Mouse (Mus musculus) kidney, embryonic 16.5 days (tissue): ENCODE data around the gene Atg7. TPM values are rescaled to one million over a fixed set of nuclear protein-coding genes. Genes with fewer than 3 reads are reported as not detected.
A peak's percentile ranks its signal among the peaks of the same experiment; 100 is the strongest.

ENCODE experiments used
- ATAC-seq: fragments of 200-750 bp; cut with Nextera tagmentation; 2 replicates; pipeline ENCODE4 v1.8.0; 2017; ENCODE audit warnings: moderate TSS enrichment; ENCODE audit not compliant: low FRiP score, low TSS enrichment
- H3K27ac ChIP-seq: fragments of 300-500 bp; sonication (generic); 2 replicates; pipeline ENCODE4 v1.5.1; 2014; ENCODE audit warnings: low read length
- H3K27me3 ChIP-seq: fragments of 300-500 bp; sonication (generic); 2 replicates; pipeline ENCODE4 v1.6.1; 2014; ENCODE audit warnings: low read length, control low read depth, mixed read lengths; ENCODE audit not compliant: insufficient read depth
- H3K36me3 ChIP-seq: fragments of 300-500 bp; sonication (generic); 2 replicates; pipeline ENCODE4 v1.6.1; 2014; ENCODE audit warnings: low read length, control low read depth, mixed read lengths; ENCODE audit not compliant: insufficient read depth
- H3K4me1 ChIP-seq: fragments of 300-500 bp; sonication (generic); 2 replicates; pipeline ENCODE4 v1.6.1; 2014; ENCODE audit warnings: low read length, control low read depth, mixed read lengths; ENCODE audit not compliant: insufficient read depth
- H3K4me2 ChIP-seq: fragments of 300-500 bp; sonication (generic); replicated peaks from 2 replicates; pipeline ENCODE4 v1.6.1; 2014; ENCODE audit warnings: low read depth, low read length
- H3K4me3 ChIP-seq: fragments of 300-500 bp; sonication (generic); 2 replicates; pipeline ENCODE4 v1.5.1; 2014; ENCODE audit warnings: mild to moderate bottlenecking, low read length
- H3K9ac ChIP-seq: fragments of 300-500 bp; sonication (generic); replicated peaks from 2 replicates; pipeline ENCODE4 v1.6.1; 2014; ENCODE audit warnings: low read length
- H3K9me3 ChIP-seq: fragments of 300-500 bp; sonication (generic); 2 replicates; pipeline ENCODE4 v1.6.1; 2016; ENCODE audit warnings: low read length, control low read depth
- WGBS: fragments of 180-500 bp; shearing (Covaris S2); extraction: QIAGEN DNeasy Blood & Tissue Kit; methylation state at CpG from one replicate; pipeline ENCODE4 v1.1.7; 2014; 5-methylcytosine and 5-hydroxymethylcytosine counted together
- polyA plus RNA-seq: library from polyadenylated mRNA; unstranded; fragments of >200 nt; fragmentation: Nextera tagmentation; extraction: Ambion mirVana; gene quantifications from 2 replicates; pipeline ENCODE4 v1.2.1, GENCODE M21; 2015

Atg7 gene
- polyA plus RNA-seq, 1 experiment from 2014 or later = 26.4 TPM

GRCm38 (mm10) chr6:114833791-114834346 lies 191.0 kb downstream of the Atg7 start:
- Histone ChIP-seq H3K9me3 (no peaks in the 10 kb centered on the region), H3K27me3 (no peaks in the 10 kb centered on the region), H3K27ac (peak overlapping the region; percentile 84), H3K4me3 (no peak overlapping the region), H3K4me1 (peaks cover 53% of the 10 kb centered on the region), H3K36me3 (no peaks in the 10 kb centered on the region), H3K4me2 (no peak overlapping the region), H3K9ac (0 out of 2 replicates have a peak overlapping the region, but pooled peaks have one; percentile 27)
- WGBS = 28% methylated on average over 4 of the region's 4 CpGs
- ATAC-seq = peak; percentile 76

- H3K4me1 ChIP-seq = peaks cover 68% of the 10 kb centered on the region
- no peaks in the 10 kb centered on the region for H3K9me3 ChIP-seq
- no peaks in the 10 kb centered on the region for H3K27me3 ChIP-seq
- WGBS = 39% methylated on average over 7 of the region's 7 CpGs
- H3K9ac ChIP-seq = no peak overlapping the region
- peak overlapping the region; percentile 84 for H3K27ac ChIP-seq
- H3K36me3 ChIP-seq = no peaks in the 10 kb centered on the region
- no peak overlapping the region for H3K4me2 ChIP-seq
- no peak overlapping the region for H3K4me3 ChIP-seq
- peak; percentile 28; the same call in 1 of the 2 replicates for ATAC-seq
Observed at GRCm38 (mm10) chr6:114835344-114835743, 192.4 kb downstream of the Atg7 start.

GRCm38 (mm10) chr6:114835752-114836151 lies 192.9 kb downstream of the Atg7 start:
- peaks cover 72% of the 10 kb centered on the region for H3K4me1 ChIP-seq
- 32% methylated on average over 1 of the region's 1 CpGs for WGBS

GRCm38 (mm10) chr6:114836433-114836832 lies 193.5 kb downstream of the Atg7 start:
- H3K9me3 ChIP-seq = no peaks in the 10 kb centered on the region
- 0 out of 2 replicates have a peak overlapping the region, but pooled peaks have one; percentile 5 for H3K27ac ChIP-seq
- WGBS = 77% methylated on average over 3 of the region's 3 CpGs
- H3K9ac ChIP-seq = no peak overlapping the region
- ATAC-seq = no peak
- H3K4me1 ChIP-seq = peaks cover 78% of the 10 kb centered on the region
- no peaks in the 10 kb centered on the region for H3K27me3 ChIP-seq
- H3K4me3 ChIP-seq = no peak overlapping the region
- no peaks in the 10 kb centered on the region for H3K36me3 ChIP-seq
- H3K4me2 ChIP-seq = no peak overlapping the region

More at GRCm38 (mm10) chr6:114835752-114836151, 192.9 kb downstream of the Atg7 start:
- Histone ChIP-seq H3K4me2 (no peak overlapping the region), H3K9ac (no peak overlapping the region), H3K27ac (peak overlapping the region; percentile 68), H3K4me3 (no peak overlapping the region), H3K27me3 (no peaks in the 10 kb centered on the region), H3K9me3 (no peaks in the 10 kb centered on the region), H3K36me3 (no peaks in the 10 kb centered on the region)
- no peak for ATAC-seq

- peaks cover 63% of the 10 kb centered on the region for H3K4me1 ChIP-seq
- H3K9ac ChIP-seq = peak overlapping the region; percentile 36; the same call in 1 of the 2 replicates
- whole genome bisulfite sequencing = 69% methylated on average over 4 of the region's 4 CpGs
- ATAC-seq = no peak
- no peak overlapping the region for H3K4me2 ChIP-seq
- no peaks in the 10 kb centered on the region for H3K27me3 ChIP-seq
- H3K4me3 ChIP-seq = no peak overlapping the region
- peaks cover 2% of the 10 kb centered on the region for H3K9me3 ChIP-seq
- no peaks in the 10 kb centered on the region for H3K36me3 ChIP-seq
- peak overlapping the region; percentile 60 for H3K27ac ChIP-seq
Observed at GRCm38 (mm10) chr6:114838872-114839271, 196.0 kb downstream of the Atg7 start.

GRCm38 (mm10) chr6:114840012-114840411 lies 197.1 kb downstream of the Atg7 start:
- Histone ChIP-seq H3K36me3 (no peaks in the 10 kb centered on the region), H3K4me1 (peaks cover 52% of the 10 kb centered on the region), H3K27me3 (no peaks in the 10 kb centered on the region), H3K9me3 (peaks cover 2% of the 10 kb centered on the region), H3K4me3 (no peak overlapping the region), H3K27ac (peak overlapping the region; percentile 60), H3K4me2 (no peak overlapping the region), H3K9ac (0 out of 2 replicates have a peak overlapping the region, but pooled peaks have one; percentile 36)
- 85% methylated on average over 7 of the region's 7 CpGs for WGBS
- no peak for ATAC-seq

GRCm38 (mm10) chr6:114842131-114842530 lies 199.2 kb downstream of the Atg7 start:
- ATAC-seq = no peak
- H3K36me3 ChIP-seq = no peaks in the 10 kb centered on the region
- H3K4me3 ChIP-seq = no peak overlapping the region
- H3K4me2 ChIP-seq = no peak overlapping the region
- H3K9me3 ChIP-seq = peaks cover 2% of the 10 kb centered on the region
- peaks cover 46% of the 10 kb centered on the region for H3K4me1 ChIP-seq
- no peak overlapping the region for H3K9ac ChIP-seq
- 44% methylated on average over 3 of the region's 3 CpGs for WGBS
- H3K27me3 ChIP-seq = no peaks in the 10 kb centered on the region
- no peak overlapping the region for H3K27ac ChIP-seq

GRCm38 (mm10) chr6:114842863-114843262 lies 200.0 kb downstream of the Atg7 start:
- Histone ChIP-seq H3K27ac (no peak overlapping the region), H3K4me2 (no peak overlapping the region), H3K9ac (no peak overlapping the region), H3K27me3 (no peaks in the 10 kb centered on the region), H3K9me3 (peaks cover 2% of the 10 kb centered on the region), H3K4me1 (peaks cover 46% of the 10 kb centered on the region), H3K4me3 (no peak overlapping the region), H3K36me3 (no peaks in the 10 kb centered on the region)
- WGBS = 100% methylated on average over 2 of the region's 2 CpGs
- no peak for ATAC-seq

- H3K9me3 ChIP-seq = peaks cover 2% of the 10 kb centered on the region
- no peaks in the 10 kb centered on the region for H3K36me3 ChIP-seq
- 38% methylated on average over 4 of the region's 4 CpGs for WGBS
- no peak overlapping the region for H3K4me3 ChIP-seq
- H3K4me2 ChIP-seq = no peak overlapping the region
- peak; percentile 76; the same call in 1 of the 2 replicates for ATAC-seq
- peaks cover 19% of the 10 kb centered on the region for H3K4me1 ChIP-seq
- no peak overlapping the region for H3K27ac ChIP-seq
- no peaks in the 10 kb centered on the region for H3K27me3 ChIP-seq
- 0 out of 2 replicates have a peak overlapping the region, but pooled peaks have one; percentile 2 for H3K9ac ChIP-seq
Observed at GRCm38 (mm10) chr6:114846153-114846772, 203.4 kb downstream of the Atg7 start.

- H3K9me3 ChIP-seq = peaks cover 2% of the 10 kb centered on the region
- ATAC-seq = no peak
- H3K36me3 ChIP-seq = no peaks in the 10 kb centered on the region
- no peak overlapping the region for H3K27ac ChIP-seq
- H3K27me3 ChIP-seq = no peaks in the 10 kb centered on the region
- peaks cover 14% of the 10 kb centered on the region for H3K4me1 ChIP-seq
- no peak overlapping the region for H3K4me2 ChIP-seq
- H3K9ac ChIP-seq = no peak overlapping the region
- H3K4me3 ChIP-seq = no peak overlapping the region
- WGBS = 80% methylated on average over 12 of the region's 12 CpGs
Observed at GRCm38 (mm10) chr6:114847582-114848174, 204.8 kb downstream of the Atg7 start.
